Mouse (Mus musculus) midbrain, embryonic 11.5 days (tissue): ENCODE results near the gene Hist2h2bb. TPM values are rescaled to one million over a fixed set of nuclear protein-coding genes. Genes with fewer than 3 reads are reported as not detected.
"Not testable (repeated sequence)": the region's sequence is repeated elsewhere in the genome, so short reads cannot be mapped to it uniquely, and the experiment has no call there.

ENCODE experiments used
- ATAC-seq: fragments of 200-750 bp; cut with Nextera tagmentation; 2 replicates; pipeline ENCODE4 v1.8.0; 2017; ENCODE audit warnings: moderate TSS enrichment, moderate library complexity; ENCODE audit not compliant: low FRiP score
- DNase-seq: peaks from one replicate; pipeline ENCODE4 v3.0.0; 2015; ENCODE audit warnings: low spot score; ENCODE audit errors: missing footprints
- H3K27ac ChIP-seq: fragments of 300-500 bp; sonication (generic); 2 replicates; pipeline ENCODE4 v1.5.1; 2014; ENCODE audit warnings: low read depth, low read length
- H3K27me3 ChIP-seq: fragments of 300-500 bp; sonication (generic); 2 replicates; pipeline ENCODE4 v1.6.1; 2014; ENCODE audit warnings: mild to moderate bottlenecking, low read length, moderate library complexity, mixed read lengths; ENCODE audit not compliant: control insufficient read depth, insufficient read depth
- H3K36me3 ChIP-seq: fragments of 300-500 bp; sonication (generic); 2 replicates; pipeline ENCODE4 v1.6.1; 2014; ENCODE audit warnings: mild to moderate bottlenecking, low read length, moderate library complexity, mixed read lengths; ENCODE audit not compliant: control insufficient read depth, insufficient read depth
- H3K4me1 ChIP-seq: fragments of 300-500 bp; sonication (generic); 2 replicates; pipeline ENCODE4 v1.6.1; 2014; ENCODE audit warnings: low read length; ENCODE audit not compliant: control insufficient read depth, insufficient read depth
- H3K4me2 ChIP-seq: fragments of 300-500 bp; sonication (generic); 2 replicates; pipeline ENCODE4 v1.6.1; 2014; ENCODE audit warnings: mild to moderate bottlenecking, moderate library complexity
- H3K4me3 ChIP-seq: fragments of 300-500 bp; sonication (generic); 2 replicates; pipeline ENCODE4 v1.5.1; 2014; ENCODE audit warnings: low read depth, low read length
- H3K9ac ChIP-seq: fragments of 300-500 bp; sonication (generic); 2 replicates; pipeline ENCODE4 v1.6.1; 2014; ENCODE audit warnings: low read length
- H3K9me3 ChIP-seq: fragments of 300-500 bp; sonication (generic); 2 replicates; pipeline ENCODE4 v1.6.1; 2016; ENCODE audit warnings: low read length; ENCODE audit not compliant: control insufficient read depth
- WGBS: fragments of 180-500 bp; shearing (Covaris S2); extraction: QIAGEN DNeasy Blood & Tissue Kit; methylation state at CpG from one replicate; pipeline ENCODE4 v1.1.7; 2014; 5-methylcytosine and 5-hydroxymethylcytosine counted together
- polyA plus RNA-seq: library from polyadenylated mRNA; unstranded; fragments of >200 nt; fragmentation: Nextera tagmentation; extraction: Ambion mirVana; gene quantifications from 2 replicates; pipeline ENCODE4 v1.2.1, GENCODE M21; 2014

Hist2h2bb gene
- polyA plus RNA-seq, 1 experiment from 2014 or later: 26.8 TPM

- ATAC-seq (no peak), DNase-seq (no peak)
- Histone ChIP-seq H3K36me3 (no peaks in the 10 kb centered on the region), H3K27me3 (no peaks in the 10 kb centered on the region; the same call in 1 of the 2 replicates), H3K9ac (no peak overlapping the region), H3K27ac (no peak overlapping the region), H3K9me3 (no peaks in the 10 kb centered on the region), H3K4me3 (no peak overlapping the region), H3K4me2 (no peak overlapping the region), H3K4me1 (no peaks in the 10 kb centered on the region)
- 78% methylated on average over 3 of the region's 3 CpGs for WGBS
Measured at GRCm38 (mm10) chr3:96289201-96289600, 19.6 kb downstream of the Hist2h2bb start.

- H3K36me3 ChIP-seq, H3K27me3 ChIP-seq, H3K9ac ChIP-seq, ATAC-seq, DNase-seq, H3K4me3 ChIP-seq, H3K4me2 ChIP-seq, H3K27ac ChIP-seq, H3K9me3 ChIP-seq, H3K4me1 ChIP-seq: not testable (repeated sequence)
- WGBS: 91% methylated on average over 3 of the region's 3 CpGs
Measured at GRCm38 (mm10) chr3:96290727-96291126, 21.2 kb downstream of the Hist2h2bb start.

- H3K27ac ChIP-seq: no peak overlapping the region
- DNase-seq: no peak
- WGBS: 70% methylated on average over 6 of the region's 6 CpGs
- no peak for ATAC-seq
- H3K9me3 ChIP-seq: no peaks in the 10 kb centered on the region
- no peak overlapping the region for H3K4me3 ChIP-seq
- H3K4me2 ChIP-seq: no peak overlapping the region
- H3K4me1 ChIP-seq: no peaks in the 10 kb centered on the region
- no peaks in the 10 kb centered on the region for H3K27me3 ChIP-seq
- H3K36me3 ChIP-seq: no peaks in the 10 kb centered on the region
- no peak overlapping the region for H3K9ac ChIP-seq
Measured at GRCm38 (mm10) chr3:96292641-96293040, 23.1 kb downstream of the Hist2h2bb start.

GRCm38 (mm10) chr3:96293368-96293767 is 23.8 kb downstream of the Hist2h2bb start:
- no peak overlapping the region for H3K27ac ChIP-seq
- ATAC-seq: no peak
- DNase-seq: no peak
- no peaks in the 10 kb centered on the region for H3K36me3 ChIP-seq
- H3K9ac ChIP-seq: no peak overlapping the region
- no peak overlapping the region for H3K4me3 ChIP-seq
- H3K4me1 ChIP-seq: no peaks in the 10 kb centered on the region
- H3K4me2 ChIP-seq: no peak overlapping the region
- no peaks in the 10 kb centered on the region for H3K27me3 ChIP-seq
- no peaks in the 10 kb centered on the region for H3K9me3 ChIP-seq
- WGBS: 52% methylated on average over 5 of the region's 5 CpGs

DNA sequence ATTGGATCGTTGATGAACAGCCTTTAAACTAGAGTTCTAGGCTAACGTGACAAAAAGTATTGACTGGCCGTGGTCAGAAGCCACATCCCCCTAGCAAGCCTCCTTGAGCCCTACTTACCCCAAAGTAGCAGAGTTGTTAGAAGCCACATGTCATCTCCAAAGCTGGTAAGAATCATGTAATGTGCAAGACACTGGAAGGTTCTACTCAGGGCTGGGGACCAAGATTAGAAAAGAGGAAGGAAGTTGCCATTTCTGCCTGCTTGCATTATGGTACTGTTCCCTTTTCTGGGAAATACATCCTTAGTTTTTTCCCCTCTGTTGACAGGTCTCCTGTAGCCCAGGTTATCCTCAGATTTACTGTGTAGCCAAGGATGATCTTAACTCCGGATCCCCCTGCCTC is 24.2 kb downstream of the Hist2h2bb start, which contains the start of gene Fcgr1:
Gene Fcgr1, minus strand, starts transcription at position 183 of the 400 bp plus-strand sequence.
- WGBS: 86% methylated on average over 4 of the region's 4 CpGs
- Histone ChIP-seq H3K27ac (no peak within 1 kb of the TSS), H3K9ac (no peak within 1 kb of the TSS), H3K4me3 (no peak within 1 kb of the TSS), H3K4me2 (no peak within 1 kb of the TSS), H3K36me3 (no peaks in the 10 kb centered on the region), H3K4me1 (no peaks in the 10 kb centered on the region), H3K9me3 (no peaks in the 10 kb centered on the region), H3K27me3 (no peaks in the 10 kb centered on the region)
- ATAC-seq: no peak
- DNase-seq: no peak

GRCm38 (mm10) chr3:96298360-96298759 is 28.8 kb downstream of the Hist2h2bb start:
- H3K9me3 ChIP-seq: no peaks in the 10 kb centered on the region
- H3K4me2 ChIP-seq: no peak overlapping the region
- H3K4me1 ChIP-seq: no peaks in the 10 kb centered on the region
- no peak overlapping the region for H3K27ac ChIP-seq
- 88% methylated on average over 4 of the region's 4 CpGs for WGBS
- no peaks in the 10 kb centered on the region for H3K36me3 ChIP-seq
- no peak overlapping the region for H3K4me3 ChIP-seq
- no peak for DNase-seq
- ATAC-seq: no peak
- H3K9ac ChIP-seq: no peak overlapping the region
- no peaks in the 10 kb centered on the region for H3K27me3 ChIP-seq

- H3K27ac ChIP-seq: no peak overlapping the region
- ATAC-seq (no peak), DNase-seq (no peak)
- H3K4me3 ChIP-seq: no peak overlapping the region
- H3K36me3 ChIP-seq: no peaks in the 10 kb centered on the region
- H3K9me3 ChIP-seq: no peaks in the 10 kb centered on the region
- H3K27me3 ChIP-seq: no peaks in the 10 kb centered on the region
- H3K9ac ChIP-seq: no peak overlapping the region
- no peaks in the 10 kb centered on the region for H3K4me1 ChIP-seq
- 96% methylated on average over 2 of the region's 2 CpGs for WGBS
- no peak overlapping the region for H3K4me2 ChIP-seq
Measured at GRCm38 (mm10) chr3:96299562-96299961, 30.0 kb downstream of the Hist2h2bb start.

GRCm38 (mm10) chr3:96300706-96301529 is 31.4 kb downstream of the Hist2h2bb start:
- H3K4me2 ChIP-seq: no peak overlapping the region
- H3K9me3 ChIP-seq: no peaks in the 10 kb centered on the region
- H3K36me3 ChIP-seq: no peaks in the 10 kb centered on the region
- 80% methylated on average over 26 of the region's 26 CpGs for WGBS
- H3K9ac ChIP-seq: no peak overlapping the region
- no peak overlapping the region for H3K27ac ChIP-seq
- H3K4me1 ChIP-seq: no peaks in the 10 kb centered on the region
- DNase-seq: no peak
- ATAC-seq: no peak
- no peaks in the 10 kb centered on the region for H3K27me3 ChIP-seq
- no peak overlapping the region for H3K4me3 ChIP-seq

DNA sequence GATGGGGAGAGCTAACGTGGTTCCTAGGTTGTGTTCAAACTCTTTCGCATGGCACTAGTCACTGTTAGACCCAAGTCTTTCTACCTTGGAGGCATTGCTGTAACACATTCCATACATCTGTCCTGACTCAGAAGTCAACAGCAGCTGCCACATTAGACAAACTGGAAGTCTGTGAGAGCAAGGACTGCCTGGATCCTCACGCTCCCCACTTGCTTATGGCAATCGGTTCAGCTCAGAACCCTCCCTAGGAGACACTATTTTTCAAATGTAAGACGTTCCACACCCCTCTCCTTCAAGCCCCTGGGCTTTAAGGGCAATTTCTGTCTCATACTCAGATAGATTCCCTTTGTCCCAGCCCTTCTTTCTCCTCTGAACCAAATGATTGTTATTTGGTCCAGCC is 32.5 kb downstream of the Hist2h2bb start:
- Histone ChIP-seq H3K27me3 (no peaks in the 10 kb centered on the region), H3K27ac (no peak overlapping the region), H3K4me2 (no peak overlapping the region), H3K36me3 (no peaks in the 10 kb centered on the region), H3K4me3 (no peak overlapping the region), H3K9ac (no peak overlapping the region), H3K4me1 (no peaks in the 10 kb centered on the region), H3K9me3 (no peaks in the 10 kb centered on the region)
- DNase-seq: no peak
- 90% methylated on average over 5 of the region's 5 CpGs for WGBS
- no peak for ATAC-seq
